Mouse (Mus musculus): ENCODE results near the gene Spen.

- TF ChIP-seq CTCF (IDR thresholded peaks at IDR 0.05; ENCODE audit: extremely low read depth, insufficient read depth, low read length) (no peak), POLR2A (IDR thresholded peaks at IDR 0.05; ENCODE audit: extremely low read depth, insufficient read depth, low read length) (no peak)
Measured at GRCm38 (mm10) chr4:141445328-141445720, 93.1 kb downstream of the Spen start.
